Mouse (Mus musculus) cerebellum, adult 2 months (tissue): ENCODE measurements at regions not wholly inside any gene's neighbourhood (a gene's known extent, or its start where the extent isn't known, plus 50 kb on each side); places are given as distances from the start of the nearest gene placed in this dataset.

Source experiments
- DNase-seq, 2 experiments: peaks; one replicate each; pipeline ENCODE4 v3.0.0; 2021
- H3K27ac ChIP-seq: fragments of 200-500 bp; 2 replicates; pipeline ENCODE4 v1.5.1; 2012; ENCODE audit warnings: low read length, control low read depth, inconsistent platforms; ENCODE audit not compliant: insufficient read depth
- H3K27me3 ChIP-seq: fragments of 200-500 bp; 2 replicates; pipeline ENCODE4 v1.6.1; 2012; ENCODE audit warnings: inconsistent platforms, mild to moderate bottlenecking, low read length, moderate library complexity; ENCODE audit not compliant: control insufficient read depth, insufficient read depth
- H3K4me1 ChIP-seq: fragments of 200-500 bp; 2 replicates; pipeline ENCODE4 v1.6.1; 2011; ENCODE audit warnings: low read length; ENCODE audit not compliant: control insufficient read depth, insufficient read depth
- H3K4me3 ChIP-seq: fragments of 200-500 bp; replicated peaks from 2 replicates; pipeline ENCODE3; 2011; ENCODE audit warnings: mild to moderate bottlenecking, low read depth, low read length, control low read depth; ENCODE audit not compliant: insufficient read depth
- CTCF ChIP-seq: fragments of 200-500 bp; IDR thresholded peaks from 2 replicates; pipeline ENCODE4 v1.5.1; 2011; ENCODE audit warnings: low read depth, mild to moderate bottlenecking, control low read depth, low read length, moderate library complexity, borderline replicate concordance; ENCODE audit not compliant: insufficient read depth
- POLR2A ChIP-seq: fragments of 200-500 bp; IDR thresholded peaks from 2 replicates; pipeline ENCODE4 v1.6.1; 2011; ENCODE audit warnings: low read length, control low read depth, borderline replicate concordance; ENCODE audit not compliant: insufficient read depth
- WGBS: fragments of 180-500 bp; shearing (Covaris S2); methylation state at CpG from one replicate; pipeline ENCODE4 v1.1.7; 2018; 5-methylcytosine and 5-hydroxymethylcytosine counted together

GRCm38 (mm10) chr5:126622551-126622950, 619.1 kb upstream of the Tmem132c start:
- 78% methylated on average over 6 of the region's 6 CpGs for WGBS
- DNase-seq: no peak
- H3K27ac ChIP-seq: no peak overlapping the region
- TF ChIP-seq POLR2A: no peak
- TF ChIP-seq CTCF: no peak
- H3K4me1 ChIP-seq: no peaks in the 10 kb centered on the region
- no peak overlapping the region for H3K4me3 ChIP-seq
- no peaks in the 10 kb centered on the region; the same call in 1 of the 2 replicates for H3K27me3 ChIP-seq

- Histone ChIP-seq H3K27ac (no peak overlapping the region), H3K27me3 (no peaks in the 10 kb centered on the region; the same call in 1 of the 2 replicates), H3K4me3 (no peak overlapping the region), H3K4me1 (no peaks in the 10 kb centered on the region)
- 8% methylated on average over 6 of the region's 6 CpGs for WGBS
- DNase-seq: peak in 1 of 2 experiments; percentile 27
- TF ChIP-seq POLR2A (no peak), CTCF (peak; percentile 64)
These were observed 618.4 kb upstream of the Tmem132c start for GRCm38 (mm10) chr5:126623205-126623604.

GRCm38 (mm10) chr5:126629826-126630225, 611.8 kb upstream of the Tmem132c start:
- no peak overlapping the region for H3K27ac ChIP-seq

GRCm38 (mm10) chr5:126650415-126650814, 591.2 kb upstream of the Tmem132c start:
- no peak overlapping the region for H3K4me3 ChIP-seq
- no peaks in the 10 kb centered on the region for H3K4me1 ChIP-seq
- H3K27ac ChIP-seq: no peak overlapping the region
- H3K27me3 ChIP-seq: no peaks in the 10 kb centered on the region
- DNase-seq: no peak
- TF ChIP-seq CTCF (no peak), POLR2A (no peak)
- 83% methylated on average over 7 of the region's 7 CpGs for WGBS

More at GRCm38 (mm10) chr5:126629826-126630225, 611.8 kb upstream of the Tmem132c start:
- no peaks in the 10 kb centered on the region for H3K4me1 ChIP-seq
- TF ChIP-seq POLR2A: no peak
- no peak for TF ChIP-seq CTCF
- DNase-seq: no peak
- 26% methylated on average over 2 of the region's 2 CpGs for WGBS
- no peak overlapping the region for H3K4me3 ChIP-seq
- H3K27me3 ChIP-seq: no peaks in the 10 kb centered on the region

- Histone ChIP-seq H3K27me3 (no peaks in the 10 kb centered on the region), H3K27ac (no peak overlapping the region), H3K4me3 (no peak overlapping the region), H3K4me1 (no peaks in the 10 kb centered on the region)
- WGBS: 33% methylated on average over 3 of the region's 3 CpGs
- DNase-seq: no peak
- no peak for TF ChIP-seq POLR2A
- no peak for TF ChIP-seq CTCF
These were observed 590.2 kb upstream of the Tmem132c start for GRCm38 (mm10) chr5:126651367-126651766.

GRCm38 (mm10) chr5:126662648-126663047, 579.0 kb upstream of the Tmem132c start:
- Histone ChIP-seq H3K4me3 (no peak overlapping the region), H3K27ac (no peak overlapping the region), H3K4me1 (no peaks in the 10 kb centered on the region), H3K27me3 (no peaks in the 10 kb centered on the region)
- no peak for DNase-seq
- TF ChIP-seq CTCF (no peak), POLR2A (no peak)
- 92% methylated on average over 4 of the region's 4 CpGs for WGBS

GRCm38 (mm10) chr5:126671156-126671555, 570.5 kb upstream of the Tmem132c start:
- WGBS: 86% methylated on average over 1 of the region's 1 CpGs
- Histone ChIP-seq H3K4me3 (no peak overlapping the region), H3K27ac (no peak overlapping the region), H3K27me3 (no peaks in the 10 kb centered on the region), H3K4me1 (no peaks in the 10 kb centered on the region)
- DNase-seq: peak; percentile 1 to 7
- TF ChIP-seq CTCF (no peak), POLR2A (no peak)

- Histone ChIP-seq H3K4me3 (no peak overlapping the region), H3K27ac (no peak overlapping the region), H3K4me1 (no peaks in the 10 kb centered on the region), H3K27me3 (no peaks in the 10 kb centered on the region)
- TF ChIP-seq CTCF: no peak
- TF ChIP-seq POLR2A: no peak
- 62% methylated on average over 6 of the region's 6 CpGs for WGBS
- no peak for DNase-seq
These were observed 561.3 kb upstream of the Tmem132c start for GRCm38 (mm10) chr5:126680262-126680661.

GRCm38 (mm10) chr5:126699314-126699713, 542.3 kb upstream of the Tmem132c start:
- Histone ChIP-seq H3K4me3 (no peak overlapping the region), H3K27ac (no peak overlapping the region), H3K4me1 (no peaks in the 10 kb centered on the region), H3K27me3 (no peaks in the 10 kb centered on the region)
- 48% methylated on average over 4 of the region's 4 CpGs for WGBS
- no peak for DNase-seq
- TF ChIP-seq CTCF: no peak
- no peak for TF ChIP-seq POLR2A
